Mouse (Mus musculus): ENCODE data around the gene Urad.

The Urad gene

GRCm38 (mm10) chr5:147269926-147270672, 52.1 kb downstream of the Urad start, which contains the start of gene Pdx1:
Gene Pdx1 (plus strand): TSS chr5:147269959.
- no peak for DNase-seq (ENCODE audit: low spot score in 2 of 2)

- no peak for DNase-seq (ENCODE audit: low spot score in 2 of 2)
Observed at GRCm38 (mm10) chr5:147269371-147269770, 52.9 kb downstream of the Urad start.

DNA sequence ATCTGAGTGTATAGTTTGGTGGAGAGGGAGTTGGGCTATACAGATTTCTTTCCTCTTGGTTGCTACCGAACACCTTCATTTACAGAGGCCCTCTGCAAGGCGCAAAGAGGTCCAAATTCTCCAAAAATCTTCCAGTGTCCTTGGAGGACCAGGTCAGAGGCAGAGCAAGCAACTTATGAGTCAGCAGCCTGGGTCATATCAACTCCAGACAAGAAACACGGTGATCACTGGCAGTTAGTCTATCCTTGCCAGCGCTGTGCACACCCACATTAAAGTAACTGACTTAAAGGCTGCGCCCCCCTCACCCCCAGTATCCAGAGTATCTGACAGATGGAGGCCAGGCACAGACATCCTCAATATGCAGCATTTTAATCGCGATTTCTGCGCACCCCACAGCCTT, 53.5 kb downstream of the Urad start:
- DNase-seq (ENCODE audit: low spot score in 2 of 2) = no peak

- no peak for DNase-seq (ENCODE audit: low spot score in 2 of 2)
Observed at GRCm38 (mm10) chr5:147267434-147267833, 54.8 kb downstream of the Urad start.
